Mouse (Mus musculus): ENCODE data around the gene Ptch1.

Ptch1 gene

DNA sequence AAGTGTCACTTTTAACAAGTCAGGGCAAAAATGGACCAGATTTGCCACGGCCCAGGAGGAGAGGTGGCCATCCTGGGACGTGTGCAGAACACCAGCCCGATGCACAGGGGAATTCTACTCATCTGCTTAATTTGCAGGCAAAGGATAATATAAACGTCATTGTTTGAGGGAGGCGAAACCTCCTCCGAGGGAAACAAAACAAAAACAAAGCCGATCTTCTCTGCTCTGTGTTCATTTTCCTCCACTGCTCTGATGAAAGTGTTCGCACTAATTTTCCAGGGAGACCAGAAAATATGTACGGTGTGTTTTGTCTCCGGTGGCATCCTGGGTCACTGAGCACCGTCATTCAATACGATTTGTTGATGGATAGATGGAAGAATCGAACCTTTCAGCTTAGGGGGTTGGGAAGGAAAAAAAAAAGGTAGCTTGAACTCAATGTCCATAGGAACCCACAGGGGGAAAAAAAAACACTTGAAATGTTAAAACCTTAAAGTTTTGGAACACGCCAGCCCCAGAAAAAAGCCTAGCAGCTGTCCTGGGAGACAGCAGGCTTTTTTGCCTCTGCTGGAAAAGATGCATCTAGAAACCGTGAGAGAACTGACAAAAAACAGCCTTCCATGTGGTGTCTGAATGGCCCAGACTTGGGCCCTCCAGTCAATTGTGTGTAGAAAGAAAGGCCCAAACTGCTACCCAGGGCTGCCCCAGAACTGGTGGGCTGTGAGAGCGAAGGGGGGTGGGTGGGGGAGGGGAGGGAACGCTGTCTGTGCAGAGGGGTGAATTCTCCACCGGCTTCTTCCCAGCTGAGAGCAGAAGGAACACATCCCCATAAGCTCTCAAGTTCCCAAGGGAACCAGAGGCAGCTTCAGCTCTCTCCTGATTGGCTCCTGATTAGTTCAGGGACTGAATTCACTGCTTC lies 86.3 kb downstream of the Ptch1 start:
- no peak for DNase-seq

DNA sequence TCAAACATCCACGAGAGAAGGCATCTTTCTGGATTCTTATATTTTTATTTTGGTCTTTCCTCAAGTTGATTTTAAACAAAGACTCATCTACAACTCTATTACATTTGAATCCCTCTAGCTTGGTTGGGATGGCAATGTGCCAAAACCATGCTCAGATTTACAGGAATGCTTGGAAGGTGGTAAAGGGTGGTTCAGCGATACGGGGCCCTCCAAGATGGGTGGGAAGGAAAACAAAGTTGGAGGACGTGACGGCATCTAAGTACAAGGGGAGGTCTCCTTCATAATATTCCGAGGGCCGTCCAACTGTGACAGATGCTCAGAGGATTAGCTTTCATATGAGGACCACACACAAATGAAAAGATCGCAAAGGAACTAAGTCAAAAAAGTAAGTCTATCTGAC lies 98.0 kb downstream of the Ptch1 start:
- no peak for DNase-seq
